Comparison of ENCODE assay signal across 8 mouse cellular contexts in the genomic region with DNA sequence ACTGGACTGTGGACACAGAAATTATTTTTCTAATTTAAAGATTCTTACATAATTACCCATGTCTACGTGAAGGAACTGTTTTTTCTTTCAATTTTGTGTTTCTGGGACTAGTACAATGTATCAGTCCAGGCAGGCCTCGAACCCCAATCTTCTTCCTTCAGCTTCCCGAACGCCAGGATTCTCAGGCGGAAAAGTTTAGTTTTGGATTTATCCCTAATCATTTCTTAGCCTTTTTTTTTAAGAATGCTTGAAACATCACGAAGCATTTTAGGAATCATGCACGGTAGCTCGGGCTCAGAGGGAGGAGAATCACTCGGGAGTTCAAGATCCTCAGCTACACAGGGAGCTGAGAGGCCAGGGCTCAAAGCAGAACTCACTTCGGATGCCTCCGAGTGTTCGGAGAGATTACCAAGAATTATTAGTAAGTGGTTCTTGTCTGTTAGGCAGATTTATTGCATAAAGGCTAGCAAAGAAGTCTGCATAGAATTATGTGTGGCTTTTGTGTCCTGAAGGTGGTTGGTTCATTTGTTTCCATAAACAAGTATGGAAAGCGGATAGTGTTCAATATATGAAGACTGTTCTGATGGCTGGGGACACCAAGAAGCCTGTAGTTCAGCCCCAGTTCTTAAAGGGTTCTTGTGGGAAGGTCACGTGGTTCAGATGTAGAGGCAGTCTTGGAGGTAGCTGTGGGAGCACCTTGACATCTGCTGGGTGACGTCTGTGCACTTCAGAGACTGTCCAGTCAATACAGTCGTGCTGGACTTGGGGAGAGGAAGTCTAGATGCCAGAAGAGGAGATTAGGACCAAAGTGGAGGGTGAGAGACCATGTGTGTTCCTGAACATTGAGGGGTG. TPM values are rescaled to one million over a fixed set of nuclear protein-coding genes. Genes with fewer than 3 reads are reported as not detected.
DNase-seq lines count a peak whose midpoint lies in the region; ATAC-seq and TF ChIP-seq lines count a peak whose summit lies in the region.

No protein-coding gene starts in this region.

- no peaks in the 10 kb centered on the region for H3K27me3 ChIP-seq in heart, adult 2 months (ENCODE audit: control insufficient read depth, insufficient read depth, low read length)
- H3K27me3 ChIP-seq in E14TG2a.4 (ENCODE audit: insufficient read depth, low read length): no peaks in the 10 kb centered on the region
- H3K27me3 ChIP-seq in forebrain, embryonic 16.5 days (replicated peaks; ENCODE audit: control insufficient read depth, insufficient read depth, low read length): no peaks in the 10 kb centered on the region

- TF ChIP-seq EP300 in heart, adult 2 months (IDR thresholded peaks at IDR 0.05; ENCODE audit: insufficient read depth, low read depth, low read length): no peak

- H3K4me1 ChIP-seq in heart, adult 2 months (ENCODE audit: control insufficient read depth, insufficient read depth, low read length): no peaks in the 10 kb centered on the region
- peaks cover 22% of the 10 kb centered on the region for H3K4me1 ChIP-seq in E14TG2a.4 (replicated peaks; ENCODE audit: low read depth, low read length)
- peaks cover 5% of the 10 kb centered on the region; the same call in 1 of the 2 replicates for H3K4me1 ChIP-seq in forebrain, embryonic 16.5 days (replicated peaks; ENCODE audit: control insufficient read depth, insufficient read depth, low read length)

- no peaks in the 10 kb centered on the region for H3K9me3 ChIP-seq in E14TG2a.4 (ENCODE audit: low read length)
- H3K9me3 ChIP-seq in forebrain, embryonic 16.5 days (ENCODE audit: control insufficient read depth, low read length): peaks cover 3% of the 10 kb centered on the region; the same call in 1 of the 2 replicates

- H3K9ac ChIP-seq in heart, adult 2 months (ENCODE audit: low read depth, low read length): peak overlapping the region; percentile 6; the same call in 1 of the 2 replicates
- H3K9ac ChIP-seq in forebrain, embryonic 16.5 days (replicated peaks; ENCODE audit: low read depth, low read length): peak overlapping the region; percentile 57

- DNase-seq in heart, adult 2 months: peak in 1 of 2 experiments; percentile 26
- no peak for DNase-seq in heart, postnatal 36 days
- no peak for DNase-seq in right cerebral cortex, postnatal 4 days
- no peak for DNase-seq in adipocyte (ENCODE audit: low spot score)
- no peak for DNase-seq in MN1 (ENCODE audit: low spot score)

- H3K27ac ChIP-seq in heart, adult 2 months: peak overlapping the region; percentile 84
- H3K27ac ChIP-seq in forebrain, embryonic 16.5 days (ENCODE audit: low read length): peak overlapping the region; percentile 56
- H3K27ac ChIP-seq in macrophage: peak overlapping the region; percentile 82

- peak overlapping the region; percentile 60 for H3K4me3 ChIP-seq in heart, adult 2 months
- H3K4me3 ChIP-seq in E14TG2a.4 (replicated peaks; ENCODE audit: low read length) (peak overlapping the region; percentile 76), macrophage (ENCODE audit: inconsistent target) (peak overlapping the region; percentile 34)
- peak overlapping the region; percentile 51 for H3K4me3 ChIP-seq in forebrain, embryonic 16.5 days (replicated peaks; ENCODE audit: low read length)

- 31% methylated on average over 16 of the region's 16 CpGs for WGBS in heart, adult 2 months
- 47% methylated on average over 16 of the region's 16 CpGs for WGBS in forebrain, embryonic 16.5 days
- WGBS in macrophage (ENCODE audit: missing documents): 20% methylated on average over 16 of the region's 16 CpGs

- intact Hi-C loops in heart, adult 2 months (cut with DNase I): loop anchor here (10.0 kb wide), 1 partner anchor 244 kb away; no protein-coding TSS in a partner anchor
- intact Hi-C loops in heart, postnatal 36 days (cut with DNase I): loop anchor here (1.0 kb wide), 1 partner anchor 90 kb away; no protein-coding TSS in a partner anchor

- no peaks in the 10 kb centered on the region for H3K36me3 ChIP-seq in heart, adult 2 months (ENCODE audit: control insufficient read depth, insufficient read depth, low read length)
- no peaks in the 10 kb centered on the region for H3K36me3 ChIP-seq in E14TG2a.4 (ENCODE audit: insufficient read depth, low read length)
- H3K36me3 ChIP-seq in forebrain, embryonic 16.5 days (ENCODE audit: control insufficient read depth, insufficient read depth): no peaks in the 10 kb centered on the region
- H3K36me3 ChIP-seq in macrophage (ENCODE audit: inconsistent target): no peaks in the 10 kb centered on the region

- H3K4me2 ChIP-seq in forebrain, embryonic 16.5 days (ENCODE audit: low read length): peak overlapping the region; percentile 49

- TF ChIP-seq POLR2A in heart, adult 2 months (IDR thresholded peaks at IDR 0.05; ENCODE audit: insufficient read depth, low read depth, low read length): no peak

- ATAC-seq in forebrain, embryonic 16.5 days: no peak

- H3K79me2 ChIP-seq in heart, adult 2 months (replicated peaks; ENCODE audit: control insufficient read depth, insufficient read depth, low read length): no peaks in the 10 kb centered on the region
- no peaks in the 10 kb centered on the region for H3K79me2 ChIP-seq in macrophage (ENCODE audit: inconsistent target)

- TF ChIP-seq CTCF in heart, adult 2 months (IDR thresholded peaks at IDR 0.05): no peak
- no peak for TF ChIP-seq CTCF in E14TG2a.4 (conservative IDR thresholded peaks at IDR 0.05; ENCODE audit: low read length)

RNA-seq across cellular contexts. Expression of gene Tmem120b, which starts 9.7 kb away (rescaled TPM):
- 10 to 100 TPM in 1 of 2 experiments, 1 to 10 TPM in 1; 6.6 to 10.4 TPM for total RNA-seq in heart, adult 2 months (2021)
- polyA plus RNA-seq in heart, adult 2 months (2012; rRNA removed): 10.3 and 10.5 TPM in 2 replicates
- 10 to 100 TPM in 1 of 2 experiments, 1 to 10 TPM in 1; 7.3 to 10.7 TPM for total RNA-seq in heart, postnatal 36 days (2021)
- polyA plus RNA-seq in forebrain, embryonic 16.5 days (2015; fragmentation: Nextera tagmentation; extraction: Ambion mirVana): 18.6 and 19.3 TPM in 2 replicates
- 10 to 100 TPM in 22 of 26 experiments, 1 to 10 TPM in 4; 7.3 to 56.2 (median 16.3) TPM for total RNA-seq in macrophage (2018; cell fraction: chromatin; rRNA removed)
- total RNA-seq in macrophage (2018; cell fraction: cytosol; rRNA removed): 1 to 10 TPM; 2.4 to 6.0 (median 3.9) TPM
- 10 to 100 TPM in 16 of 26 experiments, 1 to 10 TPM in 10; 5.4 to 27.9 (median 11.3) TPM for total RNA-seq in macrophage (2018; cell fraction: nucleus; rRNA removed)
- polyA plus RNA-seq in macrophage (2018): 4.5 to 7.4 TPM (median 5.4 TPM) in 3 replicates

RNA-seq across cellular contexts. Expression of gene Morn3, which starts 11.7 kb away (rescaled TPM):
- total RNA-seq in heart, adult 2 months (2021): not detected
- not detected in 2 replicates for polyA plus RNA-seq in heart, adult 2 months (2012; rRNA removed)
- total RNA-seq in heart, postnatal 36 days (2021): not detected
- polyA plus RNA-seq in forebrain, embryonic 16.5 days (2015; fragmentation: Nextera tagmentation; extraction: Ambion mirVana): 1.7 TPM in 1 of 2 replicates, not detected in the other
- total RNA-seq in macrophage (2018; cell fraction: chromatin; rRNA removed): not detected
- not detected for total RNA-seq in macrophage (2018; cell fraction: cytosol; rRNA removed)
- total RNA-seq in macrophage (2018; cell fraction: nucleus; rRNA removed): not detected
- not detected in 3 replicates for polyA plus RNA-seq in macrophage (2018)

RNA-seq across cellular contexts. Expression of gene Orai1, which starts 43.6 kb away (rescaled TPM):
- total RNA-seq in heart, adult 2 months (2021): 10 to 100 TPM; 11.7 to 15.8 TPM
- polyA plus RNA-seq in heart, adult 2 months (2012; rRNA removed): 39.0 and 42.8 TPM in 2 replicates
- total RNA-seq in heart, postnatal 36 days (2021): 10 to 100 TPM; 16.7 to 19.3 TPM
- polyA plus RNA-seq in forebrain, embryonic 16.5 days (2015; fragmentation: Nextera tagmentation; extraction: Ambion mirVana): 13.0 and 13.8 TPM in 2 replicates
- total RNA-seq in macrophage (2018; cell fraction: chromatin; rRNA removed): 10 to 100 TPM in 21 of 26 experiments, 1 to 10 TPM in 5; 2.8 to 40.6 (median 18.2) TPM
- total RNA-seq in macrophage (2018; cell fraction: cytosol; rRNA removed): 10 to 100 TPM; 18.7 to 41.9 (median 32.1) TPM
- 10 to 100 TPM in 24 of 26 experiments, 1 to 10 TPM in 2; 7.3 to 39.8 (median 20.7) TPM for total RNA-seq in macrophage (2018; cell fraction: nucleus; rRNA removed)
- 17.7 to 42.0 TPM (median 35.0 TPM) in 3 replicates for polyA plus RNA-seq in macrophage (2018)
